Mouse (Mus musculus): Measurements from ENCODE around the gene Tmem140.

- TF ChIP-seq POLR2A (IDR thresholded peaks at IDR 0.05; ENCODE audit: control insufficient read depth, extremely low read depth, insufficient read depth, low read length, poor library complexity) (no peak), CTCF (IDR thresholded peaks at IDR 0.05; ENCODE audit: borderline replicate concordance, control insufficient read depth, extremely low read depth, insufficient read depth, low read length, poor library complexity) (no peak)
Observed at GRCm38 (mm10) chr6:34903441-34903840, 40.5 kb downstream of the Tmem140 start.
